Comparison of ENCODE assay signal across 11 mouse cellular contexts in genomic region chr10:43042591-43043327, GRCm38 (mm10).
DNase-seq lines count a peak whose midpoint lies in the region; ATAC-seq and TF ChIP-seq lines count a peak whose summit lies in the region.
"Had no signal": no experiment of that assay in that cellular context is flagged by ENCODE, and none has a peak within 500 bp of the region (broad histone marks: within the 10 kb centered on the region; RNA-seq: fewer than 3 reads in every experiment).

No protein-coding gene starts in this region.

- peaks cover 18 to 31% of the 10 kb centered on the region in 2 experiments for H3K4me1 ChIP-seq in heart, embryonic 14.5 days (ENCODE audit: control insufficient read depth in 2 of 2, insufficient read depth in 2 of 2, low read length in 2 of 2)
- peaks cover 27% of the 10 kb centered on the region for H3K4me1 ChIP-seq in embryonic facial prominence, embryonic 12.5 days
- peaks cover 12% of the 10 kb centered on the region for H3K4me1 ChIP-seq in hindbrain, embryonic 11.5 days (replicated peaks; ENCODE audit: control insufficient read depth, insufficient read depth, low read length)
- H3K4me1 ChIP-seq in midbrain, embryonic 13.5 days (replicated peaks) = peaks cover 41% of the 10 kb centered on the region
- H3K4me1 ChIP-seq in lung, adult 2 months (ENCODE audit: control insufficient read depth, insufficient read depth, low read length) = no peaks in the 10 kb centered on the region; the same call in 1 of the 2 replicates

- no peak for TF ChIP-seq POLR2A in lung, adult 2 months (IDR thresholded peaks at IDR 0.05; ENCODE audit: borderline replicate concordance, extremely low read depth, low read depth, low read length)

- peak overlapping the region; percentile 87 to 94 for H3K27ac ChIP-seq in heart, embryonic 14.5 days (replicated peaks in 1 of 2; ENCODE audit: control insufficient read depth in 1 of 2, insufficient read depth in 1 of 2, low read depth in 2 of 2, low read length in 2 of 2)
- peak overlapping the region; percentile 80 for H3K27ac ChIP-seq in embryonic facial prominence, embryonic 12.5 days
- H3K27ac ChIP-seq in hindbrain, embryonic 11.5 days (ENCODE audit: low read depth, low read length) = peak overlapping the region; percentile 83
- peak overlapping the region; percentile 89 for H3K27ac ChIP-seq in midbrain, embryonic 13.5 days

- no peak for DNase-seq in heart, postnatal 4 days
- peak; percentile 30 for DNase-seq in hindbrain, embryonic 11.5 days (ENCODE audit: low spot score)
- DNase-seq in layer of hippocampus, adult 11-12 months (ENCODE audit: low spot score) = no peak
- DNase-seq in layer of hippocampus, postnatal 10 days (ENCODE audit: low spot score in 2 of 2) = no peak
- no peak for DNase-seq in lung, adult 2 months
- DNase-seq: cerebellum, adult 9-10 months; right cerebral cortex, adult 18-20 months; thymus, postnatal 14 days had no signal

- H3K27me3 ChIP-seq in heart, embryonic 14.5 days (ENCODE audit: control insufficient read depth, insufficient read depth, low read length) = no peaks in the 10 kb centered on the region
- no peaks in the 10 kb centered on the region for H3K27me3 ChIP-seq in embryonic facial prominence, embryonic 12.5 days
- no peaks in the 10 kb centered on the region for H3K27me3 ChIP-seq in hindbrain, embryonic 11.5 days (ENCODE audit: control insufficient read depth, insufficient read depth, low read length)
- H3K27me3 ChIP-seq in midbrain, embryonic 13.5 days = no peaks in the 10 kb centered on the region

- H3K4me3 ChIP-seq in heart, embryonic 14.5 days (ENCODE audit: control insufficient read depth in 1 of 2, insufficient read depth in 1 of 2, low read depth in 1 of 2, low read length in 2 of 2) = no peak overlapping the region
- no peak overlapping the region for H3K4me3 ChIP-seq in embryonic facial prominence, embryonic 12.5 days
- H3K4me3 ChIP-seq in hindbrain, embryonic 11.5 days (ENCODE audit: low read depth, low read length) = no peak overlapping the region
- H3K4me3 ChIP-seq in midbrain, embryonic 13.5 days (replicated peaks) = no peak overlapping the region
- H3K4me3 ChIP-seq in lung, adult 2 months (replicated peaks; ENCODE audit: extremely low read depth, low read depth, low read length) = no peak overlapping the region

- no peak for ATAC-seq in heart, embryonic 14.5 days (ENCODE audit: insufficient number of reproducible peaks, insufficient read depth, low FRiP score, low read depth)
- no peak for ATAC-seq in embryonic facial prominence, embryonic 12.5 days (ENCODE audit: insufficient number of reproducible peaks, insufficient read depth, low FRiP score, low TSS enrichment)
- ATAC-seq in hindbrain, embryonic 11.5 days (ENCODE audit: low FRiP score) = peak; percentile 62
- ATAC-seq in midbrain, embryonic 13.5 days = peak; percentile 63

- peak overlapping the region; percentile 22 for H3K4me2 ChIP-seq in heart, embryonic 14.5 days (ENCODE audit: low read length)
- H3K4me2 ChIP-seq in embryonic facial prominence, embryonic 12.5 days (replicated peaks) = no peak overlapping the region
- H3K4me2 ChIP-seq in hindbrain, embryonic 11.5 days (replicated peaks; ENCODE audit: low read depth, low read length) = no peak overlapping the region
- peak overlapping the region; percentile 14 for H3K4me2 ChIP-seq in midbrain, embryonic 13.5 days (replicated peaks)

- peaks cover 7% of the 10 kb centered on the region; the same call in 1 of the 2 replicates for H3K9me3 ChIP-seq in heart, embryonic 14.5 days (ENCODE audit: control insufficient read depth, low read length)
- H3K9me3 ChIP-seq in embryonic facial prominence, embryonic 12.5 days = no peaks in the 10 kb centered on the region
- no peaks in the 10 kb centered on the region for H3K9me3 ChIP-seq in hindbrain, embryonic 11.5 days (ENCODE audit: control insufficient read depth, low read length)
- peaks cover 3% of the 10 kb centered on the region; the same call in 1 of the 2 replicates for H3K9me3 ChIP-seq in midbrain, embryonic 13.5 days

- 42% methylated on average over 10 of the region's 10 CpGs for WGBS in heart, embryonic 14.5 days
- 37% methylated on average over 10 of the region's 10 CpGs for WGBS in embryonic facial prominence, embryonic 12.5 days
- 28% methylated on average over 10 of the region's 10 CpGs for WGBS in hindbrain, embryonic 11.5 days
- 23% methylated on average over 10 of the region's 10 CpGs for WGBS in midbrain, embryonic 13.5 days
- WGBS in lung, adult 2 months = 53% methylated on average over 10 of the region's 10 CpGs

- no peak for TF ChIP-seq CTCF in lung, adult 2 months (IDR thresholded peaks at IDR 0.05; ENCODE audit: insufficient read depth, low read length)

- no peaks in the 10 kb centered on the region for H3K36me3 ChIP-seq in heart, embryonic 14.5 days (ENCODE audit: control insufficient read depth, insufficient read depth, low read length)
- 0 out of 2 replicates have a peak, but pooled peaks cover 3% of the 10 kb centered on the region for H3K36me3 ChIP-seq in embryonic facial prominence, embryonic 12.5 days
- no peaks in the 10 kb centered on the region for H3K36me3 ChIP-seq in hindbrain, embryonic 11.5 days (ENCODE audit: control insufficient read depth, insufficient read depth, low read length)
- H3K36me3 ChIP-seq in midbrain, embryonic 13.5 days = no peaks in the 10 kb centered on the region

- no peak overlapping the region for H3K9ac ChIP-seq in heart, embryonic 14.5 days (ENCODE audit: low read length)
- no peak overlapping the region for H3K9ac ChIP-seq in embryonic facial prominence, embryonic 12.5 days
- H3K9ac ChIP-seq in hindbrain, embryonic 11.5 days (ENCODE audit: low read depth, low read length) = no peak overlapping the region
- H3K9ac ChIP-seq in midbrain, embryonic 13.5 days (replicated peaks) = no peak overlapping the region

Comparison
In these comparisons a context has a peak if more than half of its experiments do, and no peak if none do; other contexts are left out.
1. ATAC-seq: peak in hindbrain, embryonic 11.5 days (single experiment) and midbrain, embryonic 13.5 days (single experiment); none in heart, embryonic 14.5 days (single experiment) and embryonic facial prominence, embryonic 12.5 days (single experiment).
2. H3K4me2 ChIP-seq: peak in heart, embryonic 14.5 days (single experiment) and midbrain, embryonic 13.5 days (single experiment); none in embryonic facial prominence, embryonic 12.5 days (single experiment) and hindbrain, embryonic 11.5 days (single experiment).
3. Peak in every context shown above with its lines, with median percentiles within 50 percentile points of each other: H3K27ac ChIP-seq.